Mouse (Mus musculus) megakaryocyte, embryonic 14.5 days (primary cell): Measurements from ENCODE around the gene Nell2. TPM values are rescaled to one million over a fixed set of nuclear protein-coding genes. Genes with fewer than 3 reads are reported as not detected.

Experiments used
- H3K27me3 ChIP-seq: replicated peaks from 2 replicates; pipeline ENCODE3; 2012; ENCODE audit warnings: inconsistent platforms
- H3K36me3 ChIP-seq: replicated peaks from 2 replicates; pipeline ENCODE3; 2012; ENCODE audit warnings: low read length, inconsistent platforms, mixed read lengths
- H3K4me1 ChIP-seq: 2 replicates; pipeline ENCODE4 v1.6.1; 2012; ENCODE audit warnings: inconsistent platforms
- H3K4me3 ChIP-seq: replicated peaks from 2 replicates; pipeline ENCODE3; 2012; ENCODE audit warnings: moderate library complexity, mild to moderate bottlenecking, inconsistent platforms
- H3K9me3 ChIP-seq: 2 replicates; pipeline ENCODE4 v1.6.1; 2012; ENCODE audit warnings: inconsistent platforms
- FLI1 ChIP-seq: IDR thresholded peaks from 2 replicates; pipeline ENCODE4 v1.6.1; 2012; ENCODE audit warnings: low read length, inconsistent platforms, mixed read lengths
- GATA1 ChIP-seq: IDR thresholded peaks from 3 replicates; pipeline ENCODE4 v1.6.1; 2012; ENCODE audit warnings: mixed read lengths, low read length, inconsistent platforms, borderline replicate concordance
- polyA plus RNA-seq: library from polyadenylated mRNA; stranded (reverse); fragments of >175 nt; gene quantifications from 2 replicates; pipeline ENCODE4 v1.2.3, GENCODE M21; 2012; ENCODE audit warnings: low replicate concordance; ENCODE audit not compliant: insufficient read depth

The Nell2 gene
- polyA plus RNA-seq, 1 experiment, result not detected

DNA sequence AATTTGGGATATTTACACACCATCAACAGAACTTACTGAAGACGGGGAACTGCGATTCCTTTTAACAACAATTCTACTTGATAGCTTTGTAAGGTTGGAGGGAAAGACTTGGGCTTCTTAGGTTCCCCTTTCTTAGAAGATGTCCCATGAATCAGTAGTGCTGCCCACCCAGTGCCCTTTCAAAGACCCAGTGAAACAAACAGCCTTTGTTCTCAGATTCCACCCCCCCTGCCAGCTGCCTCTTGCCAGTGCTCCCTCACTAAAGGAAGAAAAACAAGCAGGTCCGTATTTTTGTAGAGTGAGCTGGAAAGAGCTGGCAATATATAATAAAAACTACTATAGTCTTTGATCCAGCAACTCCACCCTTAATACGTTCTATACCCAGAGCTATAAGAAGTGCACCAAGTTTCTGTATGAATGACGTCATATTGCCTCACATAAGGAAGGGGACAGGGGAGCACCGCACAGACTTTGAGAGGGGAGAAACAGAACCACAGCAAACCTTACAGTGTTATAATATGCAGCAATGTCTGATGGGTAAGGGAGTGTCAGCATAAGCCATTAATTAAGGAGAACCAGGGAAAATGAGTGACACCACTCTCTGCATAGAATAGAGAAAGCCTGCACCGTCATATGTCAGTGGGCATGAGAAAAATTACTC lies 100.2 kb downstream of the Nell2 start:
- Histone ChIP-seq H3K36me3 (no peaks in the 10 kb centered on the region), H3K27me3 (no peaks in the 10 kb centered on the region), H3K9me3 (peaks cover 21% of the 10 kb centered on the region), H3K4me3 (no peak overlapping the region), H3K4me1 (no peaks in the 10 kb centered on the region)
- TF ChIP-seq FLI1 (no peak), GATA1 (no peak)

DNA sequence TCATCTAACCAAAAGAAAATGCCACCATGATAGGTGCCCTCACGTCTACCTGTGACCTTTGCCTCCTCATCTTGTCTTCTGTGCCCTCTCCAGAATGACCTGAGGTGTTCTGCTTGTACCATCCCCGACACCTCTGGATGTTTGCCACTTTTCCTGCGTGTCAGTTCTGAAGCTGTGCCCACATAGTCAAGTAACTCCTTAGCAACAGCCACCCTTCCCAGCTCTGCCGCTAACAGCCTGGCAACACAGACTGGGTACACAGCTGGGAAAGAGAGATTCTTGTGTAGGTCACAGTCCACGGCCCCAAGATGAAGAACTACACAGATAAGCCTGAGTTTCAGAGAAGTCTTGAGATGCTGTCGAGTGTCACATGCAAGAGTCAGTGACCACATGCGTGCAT lies 103.3 kb downstream of the Nell2 start:
- Histone ChIP-seq H3K27me3 (no peaks in the 10 kb centered on the region), H3K36me3 (no peaks in the 10 kb centered on the region), H3K9me3 (peaks cover 16% of the 10 kb centered on the region; the same call in 1 of the 2 replicates), H3K4me3 (peak overlapping the region; percentile 60), H3K4me1 (no peaks in the 10 kb centered on the region)
- TF ChIP-seq FLI1 (no peak), GATA1 (no peak)

DNA sequence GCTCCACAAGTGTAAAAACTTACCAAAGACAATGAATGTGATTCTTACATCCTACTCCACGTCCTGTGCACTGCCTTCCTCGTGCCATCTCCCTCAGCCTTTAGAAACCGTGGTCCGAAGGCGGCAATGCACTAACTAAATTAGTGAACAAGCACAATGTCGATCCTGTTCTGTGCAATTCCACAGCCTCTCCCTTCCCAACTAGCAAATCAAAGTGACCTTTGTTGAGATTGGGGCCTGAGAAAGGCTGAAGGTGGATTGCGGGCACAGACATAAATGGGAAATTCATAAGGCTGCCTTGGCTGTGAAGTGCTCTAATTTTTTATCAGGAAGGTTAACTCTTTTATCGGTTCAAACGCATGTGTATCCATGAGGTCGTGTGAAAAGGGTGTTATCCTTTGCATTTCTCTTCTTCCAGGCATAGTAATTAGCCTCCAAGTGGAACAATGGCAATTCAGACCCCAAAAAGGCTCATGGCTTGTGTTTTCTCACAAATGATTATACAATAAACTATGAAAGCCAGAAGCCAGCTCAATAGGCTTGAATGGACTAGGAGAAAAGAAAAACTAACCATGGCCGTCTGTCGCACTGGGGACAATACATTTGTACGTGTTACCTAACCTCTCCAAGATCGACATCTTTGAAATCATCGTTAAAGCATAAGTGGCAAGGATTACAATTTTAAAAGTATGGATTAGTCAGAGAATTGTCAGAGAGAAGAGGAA lies 106.0 kb downstream of the Nell2 start:
- no peaks in the 10 kb centered on the region for H3K4me1 ChIP-seq
- no peak for TF ChIP-seq FLI1
- no peak for TF ChIP-seq GATA1
- no peak overlapping the region for H3K4me3 ChIP-seq
- peaks cover 20% of the 10 kb centered on the region; the same call in 1 of the 2 replicates for H3K9me3 ChIP-seq
- H3K36me3 ChIP-seq, result no peaks in the 10 kb centered on the region
- H3K27me3 ChIP-seq, result no peaks in the 10 kb centered on the region

DNA sequence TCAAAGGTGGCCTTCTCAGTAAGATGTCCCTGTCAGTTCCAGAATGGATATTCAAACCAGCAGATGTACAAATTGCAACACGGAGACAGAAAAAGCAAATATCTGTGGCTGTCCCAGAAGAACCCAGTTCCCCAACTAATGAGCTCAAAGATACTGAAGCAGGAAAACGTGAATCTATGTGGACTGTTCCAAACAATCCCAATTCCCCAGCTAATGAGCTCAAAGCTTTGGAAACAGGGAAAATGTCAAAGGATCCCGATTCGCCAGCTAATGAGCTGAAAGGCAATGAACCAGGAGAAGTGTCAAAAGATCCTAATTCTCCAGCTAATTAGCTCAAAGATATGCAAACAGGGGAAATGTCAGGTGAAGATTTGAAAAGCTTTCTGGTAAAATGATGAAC lies 109.7 kb downstream of the Nell2 start:
- Histone ChIP-seq H3K9me3 (peaks cover 14% of the 10 kb centered on the region; the same call in 1 of the 2 replicates), H3K4me3 (no peak overlapping the region), H3K27me3 (no peaks in the 10 kb centered on the region), H3K36me3 (no peaks in the 10 kb centered on the region), H3K4me1 (no peaks in the 10 kb centered on the region)
- no peak for TF ChIP-seq GATA1
- TF ChIP-seq FLI1, result no peak

DNA sequence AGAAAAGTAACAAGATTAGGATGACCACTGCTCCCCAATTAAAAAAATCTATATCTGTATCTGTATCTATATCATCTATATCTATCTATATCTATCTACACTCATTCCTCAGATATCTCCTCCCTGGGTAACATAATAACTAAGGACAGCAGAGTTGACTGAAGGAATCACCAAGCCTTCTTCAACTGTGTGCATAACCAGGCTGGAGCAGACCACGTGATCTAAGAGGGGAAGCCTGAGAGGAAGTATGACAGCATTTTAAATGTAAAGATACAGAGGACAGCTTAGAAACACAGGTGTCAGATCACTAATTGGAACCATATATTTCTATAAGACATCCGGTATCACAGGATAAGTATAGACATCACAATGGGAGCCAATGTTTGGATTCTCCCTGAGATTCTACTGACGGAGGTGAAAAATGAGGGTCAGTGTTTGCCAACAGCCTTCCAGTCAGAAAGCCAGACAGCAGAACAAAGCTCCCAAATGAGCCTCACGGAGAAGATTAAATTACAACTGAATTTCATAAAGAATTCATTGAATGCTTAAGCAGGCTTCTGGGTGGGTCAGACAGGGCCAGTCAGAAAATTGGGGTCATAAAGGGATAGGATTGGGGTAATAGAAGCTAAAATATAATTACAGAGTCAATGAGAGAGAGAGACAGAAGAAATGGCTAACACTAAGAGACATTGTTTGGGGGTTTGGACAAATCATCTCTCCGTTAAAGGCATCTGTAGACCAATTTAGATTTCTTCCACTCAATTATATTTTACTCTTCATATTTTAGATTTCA lies 116.2 kb downstream of the Nell2 start:
- Histone ChIP-seq H3K27me3 (no peaks in the 10 kb centered on the region), H3K4me3 (no peak overlapping the region), H3K36me3 (no peaks in the 10 kb centered on the region), H3K9me3 (peaks cover 10% of the 10 kb centered on the region), H3K4me1 (no peaks in the 10 kb centered on the region)
- TF ChIP-seq FLI1, result no peak
- TF ChIP-seq GATA1, result no peak

DNA sequence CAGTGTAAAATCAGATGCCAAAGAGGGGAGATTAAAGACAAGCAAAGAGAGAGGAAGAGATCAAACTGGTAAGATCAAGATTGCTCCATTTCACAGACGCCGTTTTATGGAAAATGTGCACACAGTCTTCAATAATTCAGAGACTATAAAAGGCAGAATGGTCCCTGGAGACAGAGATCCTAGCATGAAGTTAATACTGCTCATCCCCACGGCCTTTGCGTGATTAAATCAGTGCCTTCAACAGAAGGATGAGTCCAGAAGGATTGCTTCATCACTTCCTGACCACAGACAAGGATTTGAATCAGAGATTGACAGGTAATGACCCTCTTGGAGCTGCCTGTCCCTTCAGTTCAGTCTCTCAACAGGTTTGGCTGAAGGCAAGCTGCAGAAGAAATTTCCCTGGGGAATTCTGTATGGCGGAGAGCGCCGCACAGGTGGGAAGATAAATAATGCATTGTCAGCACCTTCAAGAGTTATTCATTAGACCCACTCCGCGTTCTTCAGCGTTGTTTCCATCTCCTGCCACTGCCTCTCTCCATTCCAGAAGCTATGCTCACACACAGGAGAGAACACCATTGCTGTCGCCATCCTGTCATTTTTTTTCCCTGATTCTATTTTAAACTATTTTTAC lies 118.0 kb downstream of the Nell2 start:
- H3K27me3 ChIP-seq, result no peaks in the 10 kb centered on the region

DNA sequence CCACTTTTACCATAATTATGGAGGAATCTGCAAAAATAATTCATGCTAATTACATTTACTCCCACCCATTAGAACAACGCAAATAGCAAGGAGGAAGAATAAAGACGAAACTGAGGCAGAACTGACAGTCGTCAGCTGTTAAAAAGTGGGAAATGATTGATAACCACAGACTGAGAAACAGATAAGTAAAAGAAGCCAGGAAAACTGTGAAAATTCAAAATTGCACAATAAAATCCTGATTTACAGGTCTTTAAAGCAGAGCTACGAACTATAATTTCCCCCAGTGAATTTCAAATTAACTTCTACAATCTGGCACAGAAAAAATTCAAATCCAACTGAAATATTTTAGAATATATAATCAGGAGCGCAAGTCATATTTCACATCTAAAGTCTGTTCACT lies 138.0 kb downstream of the Nell2 start:
- Histone ChIP-seq H3K9me3 (0 out of 2 replicates have a peak, but pooled peaks cover 13% of the 10 kb centered on the region), H3K36me3 (no peaks in the 10 kb centered on the region), H3K4me1 (no peaks in the 10 kb centered on the region), H3K27me3 (no peaks in the 10 kb centered on the region), H3K4me3 (no peak overlapping the region)
- TF ChIP-seq FLI1 (no peak), GATA1 (no peak)

More for the DNA sequence above, 118.0 kb downstream of the Nell2 start:
- H3K36me3 ChIP-seq, result no peaks in the 10 kb centered on the region
- TF ChIP-seq GATA1, result no peak
- TF ChIP-seq FLI1, result no peak
- H3K4me3 ChIP-seq, result no peak overlapping the region
- no peaks in the 10 kb centered on the region for H3K4me1 ChIP-seq
- H3K9me3 ChIP-seq, result peaks cover 10% of the 10 kb centered on the region

DNA sequence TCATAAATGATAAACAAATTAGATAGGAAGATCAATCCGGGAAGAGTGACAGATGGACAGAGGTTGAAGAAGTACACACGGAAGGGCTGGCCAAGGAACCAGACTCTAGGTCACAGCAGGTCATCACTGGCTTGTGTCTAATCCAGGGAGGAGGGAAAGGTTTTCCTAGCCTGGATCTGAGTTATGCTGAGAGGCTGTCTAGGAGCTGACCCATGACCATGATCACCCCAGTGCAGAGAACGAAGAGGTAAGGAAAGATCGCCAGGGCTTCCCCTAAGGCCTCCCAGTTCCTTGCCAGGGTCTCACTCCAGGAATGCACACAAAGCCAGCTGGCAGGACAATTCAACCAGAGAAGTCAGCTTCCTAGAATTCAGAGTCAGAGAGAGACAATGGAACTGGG lies 139.4 kb downstream of the Nell2 start:
- Histone ChIP-seq H3K4me3 (no peak overlapping the region), H3K4me1 (no peaks in the 10 kb centered on the region), H3K9me3 (peaks cover 7% of the 10 kb centered on the region), H3K36me3 (no peaks in the 10 kb centered on the region), H3K27me3 (no peaks in the 10 kb centered on the region)
- TF ChIP-seq FLI1 (no peak), GATA1 (no peak)

DNA sequence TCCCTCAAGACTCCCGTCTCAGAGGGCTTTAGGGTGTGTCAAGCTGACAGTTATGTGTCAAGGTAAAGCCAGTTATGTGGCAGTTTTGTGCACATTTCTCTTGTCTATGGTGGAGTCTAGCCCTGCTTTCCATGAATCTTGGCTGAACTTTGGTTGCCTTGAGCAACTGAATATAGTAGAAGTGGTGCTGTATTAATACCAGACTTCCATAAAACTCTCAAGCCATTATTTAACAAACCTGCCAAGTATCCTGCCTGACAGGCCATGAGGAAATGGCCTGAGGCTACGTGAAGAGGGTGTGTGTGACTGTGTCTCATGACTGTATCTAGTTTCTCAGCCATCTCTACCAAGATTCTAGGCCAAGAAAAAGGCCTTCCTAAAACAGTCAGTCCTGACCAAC lies 147.5 kb downstream of the Nell2 start:
- H3K9me3 ChIP-seq, result peaks cover 30% of the 10 kb centered on the region
- no peak overlapping the region for H3K4me3 ChIP-seq
- H3K4me1 ChIP-seq, result no peaks in the 10 kb centered on the region
- TF ChIP-seq GATA1 (no peak), FLI1 (no peak)
- no peaks in the 10 kb centered on the region for H3K27me3 ChIP-seq
- H3K36me3 ChIP-seq, result no peaks in the 10 kb centered on the region
